Mouse (Mus musculus): ENCODE data around the gene Gng13. TPM values are rescaled to one million over a fixed set of nuclear protein-coding genes. Genes with fewer than 3 reads are reported as not detected.
"Not testable (repeated sequence)": the region's sequence is repeated elsewhere in the genome, so short reads cannot be mapped to it uniquely, and the experiment has no call there.

The Gng13 gene
- polyA plus RNA-seq, 1 experiment from 2014 or later: 0.54 TPM

GRCm38 (mm10) chr17:25738861-25739260 is 21.9 kb downstream of the Gng13 start:
- Histone ChIP-seq H3K4me2 (replicated peaks) (no peak overlapping the region), H3K9ac (no peak overlapping the region), H3K9me3 (replicated peaks) (no peaks in the 10 kb centered on the region), H3K27me3 (no peaks in the 10 kb centered on the region; the same call in 1 of the 2 replicates), H3K4me3 (no peak overlapping the region), H3K4me1 (no peaks in the 10 kb centered on the region), H3K36me3 (no peaks in the 10 kb centered on the region), H3K27ac (no peak overlapping the region)
- ATAC-seq (ENCODE audit: low FRiP score): no peak
- WGBS: 85% methylated on average over 7 of the region's 7 CpGs

- H3K27me3 ChIP-seq; ATAC-seq (ENCODE audit: low FRiP score); H3K4me2 ChIP-seq (replicated peaks); H3K9ac ChIP-seq; H3K9me3 ChIP-seq (replicated peaks); H3K27ac ChIP-seq; H3K36me3 ChIP-seq; H3K4me1 ChIP-seq; H3K4me3 ChIP-seq: not testable (repeated sequence)
- whole genome bisulfite sequencing: 71% methylated on average over 12 of the region's 12 CpGs
Measured at GRCm38 (mm10) chr17:25741471-25741870, 24.5 kb downstream of the Gng13 start.

- no peak overlapping the region for H3K4me2 ChIP-seq (replicated peaks)
- 89% methylated on average over 9 of the region's 9 CpGs for WGBS
Measured at GRCm38 (mm10) chr17:25743831-25744230, 26.9 kb downstream of the Gng13 start.

GRCm38 (mm10) chr17:25744311-25744710 is 27.3 kb downstream of the Gng13 start:
- H3K4me1 ChIP-seq: no peaks in the 10 kb centered on the region
- peaks cover 3% of the 10 kb centered on the region; the same call in 1 of the 2 replicates for H3K27me3 ChIP-seq
- H3K4me2 ChIP-seq (replicated peaks): no peak overlapping the region
- H3K27ac ChIP-seq: no peak overlapping the region
- 79% methylated on average over 10 of the region's 10 CpGs for WGBS
- H3K4me3 ChIP-seq: no peak overlapping the region
- ATAC-seq (ENCODE audit: low FRiP score): no peak
- no peaks in the 10 kb centered on the region for H3K9me3 ChIP-seq (replicated peaks)
- H3K9ac ChIP-seq: no peak overlapping the region
- no peaks in the 10 kb centered on the region for H3K36me3 ChIP-seq

More at GRCm38 (mm10) chr17:25743831-25744230, 26.9 kb downstream of the Gng13 start:
- Histone ChIP-seq H3K9me3 (replicated peaks) (no peaks in the 10 kb centered on the region), H3K9ac (no peak overlapping the region), H3K27me3 (peaks cover 3% of the 10 kb centered on the region; the same call in 1 of the 2 replicates), H3K4me3 (no peak overlapping the region), H3K36me3 (no peaks in the 10 kb centered on the region), H3K27ac (no peak overlapping the region), H3K4me1 (no peaks in the 10 kb centered on the region)
- ATAC-seq (ENCODE audit: low FRiP score): no peak

GRCm38 (mm10) chr17:25748238-25748637 is 31.3 kb downstream of the Gng13 start:
- ATAC-seq (ENCODE audit: low FRiP score): no peak
- Histone ChIP-seq H3K9me3 (replicated peaks) (no peaks in the 10 kb centered on the region), H3K9ac (no peak overlapping the region), H3K4me1 (peaks cover 6% of the 10 kb centered on the region; the same call in 1 of the 2 replicates), H3K36me3 (no peaks in the 10 kb centered on the region), H3K27ac (no peak overlapping the region), H3K4me3 (no peak overlapping the region), H3K4me2 (replicated peaks) (no peak overlapping the region), H3K27me3 (peaks cover 3% of the 10 kb centered on the region; the same call in 1 of the 2 replicates)
- WGBS: 90% methylated on average over 4 of the region's 4 CpGs

- Histone ChIP-seq H3K4me3 (no peak overlapping the region), H3K27ac (no peak overlapping the region), H3K9me3 (replicated peaks) (no peaks in the 10 kb centered on the region), H3K36me3 (no peaks in the 10 kb centered on the region), H3K4me1 (peaks cover 6% of the 10 kb centered on the region; the same call in 1 of the 2 replicates), H3K9ac (no peak overlapping the region), H3K27me3 (peaks cover 3% of the 10 kb centered on the region; the same call in 1 of the 2 replicates), H3K4me2 (replicated peaks) (no peak overlapping the region)
- WGBS: 88% methylated on average over 6 of the region's 6 CpGs
- no peak for ATAC-seq (ENCODE audit: low FRiP score)
Measured at GRCm38 (mm10) chr17:25749314-25749713, 32.3 kb downstream of the Gng13 start.

- Histone ChIP-seq H3K9ac (0 out of 2 replicates have a peak overlapping the region, but pooled peaks have one; percentile 13), H3K9me3 (replicated peaks) (no peaks in the 10 kb centered on the region), H3K4me3 (no peak overlapping the region), H3K36me3 (no peaks in the 10 kb centered on the region), H3K4me1 (peaks cover 6% of the 10 kb centered on the region; the same call in 1 of the 2 replicates), H3K4me2 (replicated peaks) (no peak overlapping the region), H3K27ac (no peak overlapping the region), H3K27me3 (0 out of 2 replicates have a peak, but pooled peaks cover 1% of the 10 kb centered on the region)
- no peak for ATAC-seq (ENCODE audit: low FRiP score)
- WGBS: 73% methylated on average over 5 of the region's 5 CpGs
Measured at GRCm38 (mm10) chr17:25751446-25751845, 34.5 kb downstream of the Gng13 start.

GRCm38 (mm10) chr17:25754241-25754640 is 37.3 kb downstream of the Gng13 start, which contains the start of gene Msln:
Gene Msln (minus strand): TSS chr17:25754378.
- Histone ChIP-seq H3K27me3 (0 out of 2 replicates have a peak, but pooled peaks cover 8% of the 10 kb centered on the region), H3K4me1 (peaks cover 6% of the 10 kb centered on the region; the same call in 1 of the 2 replicates), H3K9me3 (replicated peaks) (no peaks in the 10 kb centered on the region), H3K4me3 (no peak within 1 kb of the TSS), H3K4me2 (replicated peaks) (no peak within 1 kb of the TSS), H3K27ac (no peak within 1 kb of the TSS), H3K36me3 (no peaks in the 10 kb centered on the region), H3K9ac (no peak within 1 kb of the TSS)
- 85% methylated on average over 9 of the region's 9 CpGs for WGBS
- ATAC-seq (ENCODE audit: low FRiP score): no peak

GRCm38 (mm10) chr17:25755086-25755485 is 38.1 kb downstream of the Gng13 start:
- 84% methylated on average over 4 of the region's 4 CpGs for WGBS
- 0 out of 2 replicates have a peak, but pooled peaks cover 9% of the 10 kb centered on the region for H3K27me3 ChIP-seq

GRCm38 (mm10) chr17:25755627-25756377 is 38.8 kb downstream of the Gng13 start:
- peaks cover 6% of the 10 kb centered on the region; the same call in 1 of the 2 replicates for H3K4me1 ChIP-seq
- no peak for ATAC-seq (ENCODE audit: low FRiP score)
- H3K9ac ChIP-seq: no peak overlapping the region
- H3K36me3 ChIP-seq: no peaks in the 10 kb centered on the region
- H3K27me3 ChIP-seq: 0 out of 2 replicates have a peak, but pooled peaks cover 9% of the 10 kb centered on the region
- H3K4me3 ChIP-seq: no peak overlapping the region
- H3K4me2 ChIP-seq (replicated peaks): no peak overlapping the region
- no peak overlapping the region for H3K27ac ChIP-seq
- WGBS: 51% methylated on average over 4 of the region's 4 CpGs
- no peaks in the 10 kb centered on the region for H3K9me3 ChIP-seq (replicated peaks)

More at GRCm38 (mm10) chr17:25755086-25755485, 38.1 kb downstream of the Gng13 start:
- Histone ChIP-seq H3K4me1 (peaks cover 6% of the 10 kb centered on the region; the same call in 1 of the 2 replicates), H3K4me2 (replicated peaks) (no peak overlapping the region), H3K9me3 (replicated peaks) (no peaks in the 10 kb centered on the region), H3K4me3 (no peak overlapping the region), H3K36me3 (no peaks in the 10 kb centered on the region), H3K27ac (no peak overlapping the region), H3K9ac (no peak overlapping the region)
- ATAC-seq (ENCODE audit: low FRiP score): no peak

- 84% methylated on average over 9 of the region's 9 CpGs for WGBS
- Histone ChIP-seq H3K27ac (no peak overlapping the region), H3K27me3 (0 out of 2 replicates have a peak, but pooled peaks cover 9% of the 10 kb centered on the region), H3K36me3 (no peaks in the 10 kb centered on the region), H3K4me2 (replicated peaks) (no peak overlapping the region), H3K9ac (no peak overlapping the region), H3K9me3 (replicated peaks) (no peaks in the 10 kb centered on the region), H3K4me1 (peaks cover 3% of the 10 kb centered on the region; the same call in 1 of the 2 replicates), H3K4me3 (no peak overlapping the region)
- no peak for ATAC-seq (ENCODE audit: low FRiP score)
Measured at GRCm38 (mm10) chr17:25756378-25757242, 39.6 kb downstream of the Gng13 start.

GRCm38 (mm10) chr17:25757691-25758090 is 40.7 kb downstream of the Gng13 start:
- no peak for ATAC-seq (ENCODE audit: low FRiP score)
- no peak overlapping the region for H3K4me3 ChIP-seq
- H3K4me1 ChIP-seq: no peaks in the 10 kb centered on the region
- WGBS: 72% methylated on average over 3 of the region's 3 CpGs
- H3K36me3 ChIP-seq: no peaks in the 10 kb centered on the region
- H3K9me3 ChIP-seq (replicated peaks): no peaks in the 10 kb centered on the region
- H3K27me3 ChIP-seq: 0 out of 2 replicates have a peak, but pooled peaks cover 9% of the 10 kb centered on the region
- H3K9ac ChIP-seq: no peak overlapping the region
- no peak overlapping the region for H3K4me2 ChIP-seq (replicated peaks)
- no peak overlapping the region for H3K27ac ChIP-seq
